Mouse (Mus musculus) E14TG2a.4 (cell line): ENCODE results near the gene C77080.

Experiments used
- H3K27me3 ChIP-seq: 2 replicates; pipeline ENCODE4 v1.6.1; 2014; ENCODE audit warnings: low read length, control low read depth; ENCODE audit not compliant: insufficient read depth
- H3K36me3 ChIP-seq: 2 replicates; pipeline ENCODE4 v1.6.1; 2014; ENCODE audit warnings: low read length, control low read depth; ENCODE audit not compliant: insufficient read depth
- H3K4me1 ChIP-seq: replicated peaks from 2 replicates; pipeline ENCODE4 v1.6.1; 2014; ENCODE audit warnings: low read depth, low read length, control low read depth
- H3K4me3 ChIP-seq: replicated peaks from 2 replicates; pipeline ENCODE4 v1.5.1; 2014; ENCODE audit warnings: mild to moderate bottlenecking, low read length
- H3K9me3 ChIP-seq: 2 replicates; pipeline ENCODE4 v1.6.1; 2014; ENCODE audit warnings: low read length, control low read depth
- CTCF ChIP-seq: conservative IDR thresholded peaks from 2 replicates; pipeline ENCODE4 v1.5.1; 2014; ENCODE audit warnings: low read length
- NANOG ChIP-seq: IDR thresholded peaks from 2 replicates; pipeline ENCODE4 v1.6.1; 2014; ENCODE audit warnings: borderline replicate concordance, low read length, mixed read lengths
- POU5F1 ChIP-seq: IDR thresholded peaks from 2 replicates; pipeline ENCODE4 v1.6.1; 2014; ENCODE audit warnings: low read length, borderline replicate concordance

The C77080 gene

GRCm38 (mm10) chr4:129188041-129188659, 73.1 kb downstream of the C77080 start:
- Histone ChIP-seq H3K9me3 (no peaks in the 10 kb centered on the region), H3K27me3 (no peaks in the 10 kb centered on the region), H3K36me3 (peaks cover 26% of the 10 kb centered on the region), H3K4me1 (peaks cover 45% of the 10 kb centered on the region), H3K4me3 (peak overlapping the region; percentile 94)
- no peak for TF ChIP-seq POU5F1
- TF ChIP-seq NANOG, result no peak
- TF ChIP-seq CTCF, result no peak

GRCm38 (mm10) chr4:129179560-129179959, 81.6 kb downstream of the C77080 start:
- Histone ChIP-seq H3K27me3 (no peaks in the 10 kb centered on the region), H3K4me3 (no peak overlapping the region), H3K4me1 (peaks cover 4% of the 10 kb centered on the region), H3K9me3 (no peaks in the 10 kb centered on the region), H3K36me3 (peaks cover 73% of the 10 kb centered on the region)
- no peak for TF ChIP-seq POU5F1
- no peak for TF ChIP-seq CTCF
- no peak for TF ChIP-seq NANOG

DNA sequence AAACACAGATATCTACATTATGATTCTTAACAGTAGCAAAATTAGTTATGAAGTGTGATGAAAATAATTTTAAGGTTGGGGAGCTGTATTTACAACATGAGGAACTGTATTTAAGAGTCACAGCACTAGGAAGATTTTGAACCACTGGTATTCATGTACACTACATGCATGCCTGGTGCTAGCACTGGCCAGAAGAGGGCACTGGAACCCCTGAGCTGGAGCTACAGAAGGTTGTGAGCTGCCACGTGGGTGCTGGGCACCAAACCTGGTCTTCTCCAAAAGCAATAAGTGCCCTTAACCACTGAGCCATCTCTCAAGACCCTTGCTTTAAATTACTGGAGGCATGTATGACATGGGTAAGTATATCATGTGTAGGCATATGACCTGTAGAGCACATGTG, 88.7 kb downstream of the C77080 start:
- Histone ChIP-seq H3K9me3 (no peaks in the 10 kb centered on the region), H3K36me3 (peaks cover 65% of the 10 kb centered on the region), H3K4me1 (no peaks in the 10 kb centered on the region), H3K4me3 (no peak overlapping the region), H3K27me3 (no peaks in the 10 kb centered on the region)
- TF ChIP-seq CTCF, result peak; percentile 12; the same call in 1 of the 2 replicates
- no peak for TF ChIP-seq NANOG
- TF ChIP-seq POU5F1, result no peak
